Mouse (Mus musculus) heart, adult 2 months (tissue): ENCODE data around the gene H1f0. TPM values are rescaled to one million over a fixed set of nuclear protein-coding genes. Genes with fewer than 3 reads are reported as not detected.

Experiments used
- DNase-seq, 2 experiments: peaks; one replicate each; pipeline ENCODE4 v3.0.0; 2021
- H3K27ac ChIP-seq: fragments of 200-600 bp; 2 replicates; pipeline ENCODE4 v1.8.1; 2022
- H3K27me3 ChIP-seq: fragments of 200-500 bp; 2 replicates; pipeline ENCODE4 v1.6.1; 2012; ENCODE audit warnings: mild to moderate bottlenecking, low read length, inconsistent platforms, mixed read lengths; ENCODE audit not compliant: control insufficient read depth, insufficient read depth
- H3K36me3 ChIP-seq: fragments of 200-500 bp; 2 replicates; pipeline ENCODE4 v1.6.1; 2012; ENCODE audit warnings: low read length, inconsistent platforms; ENCODE audit not compliant: control insufficient read depth, insufficient read depth
- H3K4me1 ChIP-seq: fragments of 200-500 bp; 2 replicates; pipeline ENCODE4 v1.6.1; 2011; ENCODE audit warnings: low read length; ENCODE audit not compliant: control insufficient read depth, insufficient read depth
- H3K4me3 ChIP-seq: fragments of 200-600 bp; 2 replicates; pipeline ENCODE4 v1.8.1; 2022
- H3K79me2 ChIP-seq: fragments of 200-500 bp; replicated peaks from 2 replicates; pipeline ENCODE4 v1.6.1; 2012; ENCODE audit warnings: mild to moderate bottlenecking, inconsistent platforms, low read length, moderate library complexity, mixed read lengths; ENCODE audit not compliant: control insufficient read depth, insufficient read depth
- H3K9ac ChIP-seq: fragments of 200-500 bp; 2 replicates; pipeline ENCODE4 v1.6.1; 2012; ENCODE audit warnings: low read depth, mild to moderate bottlenecking, control low read depth, inconsistent platforms, low read length, mixed read lengths
- CTCF ChIP-seq: fragments of 200-600 bp; IDR thresholded peaks from 2 replicates; pipeline ENCODE4 v1.8.1; 2022; ENCODE audit warnings: antibody characterized with exemption, mild to moderate bottlenecking, moderate library complexity
- EP300 ChIP-seq: fragments of 200-500 bp; IDR thresholded peaks from 2 replicates; pipeline ENCODE4 v1.6.1; 2011; ENCODE audit warnings: low read depth, low read length, control low read depth; ENCODE audit not compliant: insufficient read depth
- POLR2A ChIP-seq: fragments of 200-500 bp; IDR thresholded peaks from 2 replicates; pipeline ENCODE4 v1.6.1; 2011; ENCODE audit warnings: mild to moderate bottlenecking, low read depth, low read length, control low read depth; ENCODE audit not compliant: insufficient read depth
- WGBS: fragments of 180-500 bp; shearing (Covaris S2); methylation state at CpG from one replicate; pipeline ENCODE4 v1.1.7; 2018; 5-methylcytosine and 5-hydroxymethylcytosine counted together
- intact Hi-C: fragments of 180-260 bp; cut with DNase I; formaldehyde crosslinking; loops from one replicate; pipeline ENCODE4 v1.15.1; 2025
- polyA plus RNA-seq: library from polyadenylated mRNA; depleted of rRNA; stranded (reverse); fragments of >200 nt; gene quantifications from 2 replicates; pipeline ENCODE4 v1.2.3, GENCODE M21; 2012
- total RNA-seq, 2 experiments: library from RNA; stranded (reverse); gene quantifications; 2 replicates each; pipeline ENCODE4 v1.2.3; 2021

H1f0 gene
- total and polyA plus RNA-seq, 3 experiments, result 54.2 to 82.4 (median 73.3) TPM

- TF ChIP-seq CTCF (no peak), POLR2A (no peak), EP300 (no peak)
- Histone ChIP-seq H3K36me3 (no peaks in the 10 kb centered on the region), H3K9ac (no peak overlapping the region), H3K27ac (no peak overlapping the region), H3K79me2 (no peaks in the 10 kb centered on the region), H3K27me3 (no peaks in the 10 kb centered on the region), H3K4me1 (no peaks in the 10 kb centered on the region), H3K4me3 (no peak overlapping the region)
- WGBS, result 52% methylated on average over 7 of the region's 7 CpGs
- DNase-seq, result no peak
- intact Hi-C loops, result no loop called here
Observed at GRCm38 (mm10) chr15:79000357-79000791, 27.9 kb upstream of the H1f0 start.

GRCm38 (mm10) chr15:79001559-79001958 is 26.7 kb upstream of the H1f0 start:
- H3K79me2 ChIP-seq, result no peaks in the 10 kb centered on the region
- H3K36me3 ChIP-seq, result no peaks in the 10 kb centered on the region
- H3K4me3 ChIP-seq, result no peak overlapping the region
- H3K4me1 ChIP-seq, result no peaks in the 10 kb centered on the region
- TF ChIP-seq POLR2A (no peak), CTCF (no peak), EP300 (no peak)
- intact Hi-C loops, result no loop called here
- H3K27me3 ChIP-seq, result no peaks in the 10 kb centered on the region
- no peak for DNase-seq
- WGBS, result 97% methylated on average over 5 of the region's 5 CpGs
- no peak overlapping the region for H3K9ac ChIP-seq
- no peak overlapping the region for H3K27ac ChIP-seq

GRCm38 (mm10) chr15:79002036-79002435 is 26.2 kb upstream of the H1f0 start:
- DNase-seq, result no peak
- intact Hi-C loops, result no loop called here
- no peak overlapping the region for H3K4me3 ChIP-seq
- no peak overlapping the region for H3K27ac ChIP-seq
- H3K27me3 ChIP-seq, result no peaks in the 10 kb centered on the region
- H3K36me3 ChIP-seq, result no peaks in the 10 kb centered on the region
- no peaks in the 10 kb centered on the region for H3K79me2 ChIP-seq
- no peaks in the 10 kb centered on the region for H3K4me1 ChIP-seq
- no peak overlapping the region for H3K9ac ChIP-seq
- 73% methylated on average over 19 of the region's 19 CpGs for WGBS
- TF ChIP-seq EP300 (no peak), POLR2A (no peak), CTCF (no peak)

GRCm38 (mm10) chr15:79003079-79003478 is 25.2 kb upstream of the H1f0 start:
- DNase-seq, result no peak
- intact Hi-C loops, result no loop called here
- Histone ChIP-seq H3K27ac (no peak overlapping the region), H3K36me3 (no peaks in the 10 kb centered on the region), H3K4me1 (no peaks in the 10 kb centered on the region), H3K4me3 (no peak overlapping the region), H3K27me3 (no peaks in the 10 kb centered on the region), H3K9ac (no peak overlapping the region), H3K79me2 (no peaks in the 10 kb centered on the region)
- no peak for TF ChIP-seq POLR2A
- TF ChIP-seq CTCF, result no peak
- no peak for TF ChIP-seq EP300
- 77% methylated on average over 3 of the region's 3 CpGs for whole genome bisulfite sequencing

GRCm38 (mm10) chr15:79005581-79005980 is 22.7 kb upstream of the H1f0 start:
- H3K36me3 ChIP-seq, result no peaks in the 10 kb centered on the region
- no peaks in the 10 kb centered on the region for H3K4me1 ChIP-seq
- TF ChIP-seq CTCF, result no peak
- TF ChIP-seq POLR2A, result no peak
- TF ChIP-seq EP300, result no peak
- no peak overlapping the region for H3K9ac ChIP-seq
- no peak for DNase-seq
- H3K4me3 ChIP-seq, result no peak overlapping the region
- 92% methylated on average over 9 of the region's 9 CpGs for WGBS
- intact Hi-C loops, result no loop called here
- H3K27me3 ChIP-seq, result no peaks in the 10 kb centered on the region
- H3K27ac ChIP-seq, result no peak overlapping the region
- no peaks in the 10 kb centered on the region for H3K79me2 ChIP-seq

GRCm38 (mm10) chr15:79006638-79007037 is 21.6 kb upstream of the H1f0 start:
- Histone ChIP-seq H3K9ac (no peak overlapping the region), H3K4me3 (no peak overlapping the region), H3K36me3 (no peaks in the 10 kb centered on the region), H3K27me3 (no peaks in the 10 kb centered on the region), H3K4me1 (no peaks in the 10 kb centered on the region), H3K79me2 (no peaks in the 10 kb centered on the region), H3K27ac (no peak overlapping the region)
- intact Hi-C loops, result no loop called here
- WGBS, result 76% methylated on average over 3 of the region's 3 CpGs
- TF ChIP-seq CTCF, result no peak
- no peak for TF ChIP-seq POLR2A
- DNase-seq, result no peak
